9 mouse cellular contexts compared by ENCODE assay signal in genomic region chr19:60463896-60464295, GRCm38 (mm10). TPM values are rescaled to one million over a fixed set of nuclear protein-coding genes. Genes with fewer than 3 reads are reported as not detected.
DNase-seq lines count a peak whose midpoint lies in the region; ATAC-seq and TF ChIP-seq lines count a peak whose summit lies in the region.
"Had no signal": no experiment of that assay in that cellular context is flagged by ENCODE, and none has a peak within 500 bp of the region (broad histone marks: within the 10 kb centered on the region; RNA-seq: fewer than 3 reads in every experiment).

No protein-coding gene starts in this region.

- H3K9ac ChIP-seq in limb, embryonic 14.5 days (ENCODE audit: low read depth, low read length, severe bottlenecking): no peak overlapping the region
- no peak overlapping the region for H3K9ac ChIP-seq in limb, embryonic 15.5 days
- H3K9ac ChIP-seq: limb, embryonic 12.5 days had no signal

- TF ChIP-seq POLR2A in limb, embryonic 14.5 days (IDR thresholded peaks at IDR 0.05; ENCODE audit: borderline replicate concordance, extremely low read depth, insufficient read depth, insufficient read length): no peak
- TF ChIP-seq POLR2A in cerebellum, adult 2 months (IDR thresholded peaks at IDR 0.05; ENCODE audit: borderline replicate concordance, insufficient read depth, low read length): no peak

- TF ChIP-seq CTCF in cerebellum, adult 2 months (IDR thresholded peaks at IDR 0.05; ENCODE audit: borderline replicate concordance, insufficient read depth, low read depth, low read length): no peak

- intact Hi-C loops in gastrocnemius, postnatal 14 days (cut with DNase I; ENCODE audit: low total_unique reads): loop anchor here (10.0 kb wide), 1 partner anchor 91 kb away; no protein-coding TSS in a partner anchor

- peak; percentile 93 for DNase-seq in limb, embryonic 14.5 days (ENCODE audit: low spot score)
- no peak for DNase-seq in limb, embryonic 10.5 days (ENCODE audit: low spot score)
- peak; percentile 51 to 74 for DNase-seq in cerebellum, adult 2 months
- DNase-seq in gastrocnemius, postnatal 14 days: peak; percentile 52
- peak; percentile 17 for DNase-seq in kidney, adult 9 months
- DNase-seq in right cerebral cortex, postnatal 25 days: peak; percentile 81
- no peak for DNase-seq in yolk sac, embryonic 10.5 days (ENCODE audit: low spot score)

- H3K4me1 ChIP-seq in limb, embryonic 14.5 days (ENCODE audit: control insufficient read depth, insufficient read depth, low read length): peaks cover 12% of the 10 kb centered on the region; the same call in 1 of the 2 replicates
- peaks cover 22% of the 10 kb centered on the region for H3K4me1 ChIP-seq in limb, embryonic 10.5 days
- peaks cover 3% of the 10 kb centered on the region; the same call in 1 of the 2 replicates for H3K4me1 ChIP-seq in cerebellum, adult 2 months (ENCODE audit: control insufficient read depth, insufficient read depth, low read length)
- H3K4me1 ChIP-seq in limb, embryonic 15.5 days: peaks cover 28% of the 10 kb centered on the region

- H3K27me3 ChIP-seq in limb, embryonic 14.5 days (ENCODE audit: control insufficient read depth, insufficient read depth, low read length): peaks cover 36% of the 10 kb centered on the region
- peaks cover 43% of the 10 kb centered on the region for H3K27me3 ChIP-seq in limb, embryonic 10.5 days (ENCODE audit: low read depth, poor library complexity, severe bottlenecking)
- H3K27me3 ChIP-seq in cerebellum, adult 2 months (ENCODE audit: control insufficient read depth, insufficient read depth, low read length): no peaks in the 10 kb centered on the region; the same call in 1 of the 2 replicates
- peaks cover 34% of the 10 kb centered on the region for H3K27me3 ChIP-seq in limb, embryonic 15.5 days

- no peak for ATAC-seq in limb, embryonic 14.5 days (ENCODE audit: low FRiP score, low read depth)
- no peak for ATAC-seq in limb, embryonic 15.5 days (ENCODE audit: insufficient number of reproducible peaks, low FRiP score, low TSS enrichment, low read depth)

- H3K4me3 ChIP-seq in limb, embryonic 14.5 days (replicated peaks; ENCODE audit: low read length): no peak overlapping the region
- H3K4me3 ChIP-seq in limb, embryonic 10.5 days: no peak overlapping the region
- H3K4me3 ChIP-seq in cerebellum, adult 2 months (replicated peaks; ENCODE audit: insufficient read depth, low read depth, low read length): no peak overlapping the region
- H3K4me3 ChIP-seq in limb, embryonic 15.5 days: no peak overlapping the region
- H3K4me3 ChIP-seq: limb, embryonic 12.5 days had no signal

- no peak overlapping the region for H3K4me2 ChIP-seq in limb, embryonic 14.5 days (replicated peaks; ENCODE audit: low read depth, low read length, severe bottlenecking)
- no peak overlapping the region for H3K4me2 ChIP-seq in limb, embryonic 15.5 days
- H3K4me2 ChIP-seq: limb, embryonic 12.5 days had no signal

- no peak overlapping the region for H3K27ac ChIP-seq in limb, embryonic 14.5 days (replicated peaks; ENCODE audit: low read depth, low read length)
- H3K27ac ChIP-seq in limb, embryonic 10.5 days: no peak overlapping the region
- H3K27ac ChIP-seq in cerebellum, adult 2 months (ENCODE audit: insufficient read depth, low read length): no peak overlapping the region
- H3K27ac ChIP-seq in limb, embryonic 15.5 days: peak overlapping the region; percentile 43; the same call in 1 of the 2 replicates
- H3K27ac ChIP-seq: limb, embryonic 12.5 days had no signal

- WGBS in limb, embryonic 14.5 days: 27% methylated on average over 3 of the region's 3 CpGs
- WGBS in limb, embryonic 10.5 days: 58% methylated on average over 3 of the region's 3 CpGs
- 10% methylated on average over 3 of the region's 3 CpGs for WGBS in cerebellum, adult 2 months
- WGBS in limb, embryonic 15.5 days: 23% methylated on average over 3 of the region's 3 CpGs

- H3K9me3 ChIP-seq in limb, embryonic 14.5 days (ENCODE audit: control insufficient read depth, low read length): no peaks in the 10 kb centered on the region
- H3K9me3 ChIP-seq in limb, embryonic 10.5 days (replicated peaks): no peaks in the 10 kb centered on the region
- H3K9me3 ChIP-seq in limb, embryonic 15.5 days: no peaks in the 10 kb centered on the region
- H3K9me3 ChIP-seq: limb, embryonic 12.5 days had no signal

- H3K36me3 ChIP-seq in limb, embryonic 14.5 days (ENCODE audit: control insufficient read depth, insufficient read depth, low read length): no peaks in the 10 kb centered on the region
- H3K36me3 ChIP-seq in limb, embryonic 10.5 days: no peaks in the 10 kb centered on the region
- no peaks in the 10 kb centered on the region for H3K36me3 ChIP-seq in limb, embryonic 15.5 days
- H3K36me3 ChIP-seq: limb, embryonic 12.5 days had no signal

RNA-seq across cellular contexts. Expression of gene Prlhr, which starts 4.2 kb away (rescaled TPM):
- polyA plus RNA-seq in limb, embryonic 14.5 days (2012; rRNA removed): not detected in 2 replicates
- polyA plus RNA-seq in limb, embryonic 14.5 days (2014; fragmentation: Nextera tagmentation; extraction: Ambion mirVana): not detected in 2 replicates
- not detected in 2 replicates for polyA plus RNA-seq in limb, embryonic 10.5 days (2016; fragmentation: Nextera tagmentation; extraction: Ambion mirVana)
- 0.90 and 0.93 TPM in 2 replicates for polyA plus RNA-seq in cerebellum, adult 2 months (2012; rRNA removed)
- total RNA-seq in gastrocnemius, postnatal 14 days (2021): not detected
- not detected in 2 replicates for polyA plus RNA-seq in limb, embryonic 15.5 days (2015; fragmentation: Nextera tagmentation; extraction: Ambion mirVana)
- polyA plus RNA-seq: limb, embryonic 12.5 days had no signal

Comparison
In these comparisons a context has a peak if more than half of its experiments do, and no peak if none do; other contexts are left out.
1. DNase-seq: peak in limb, embryonic 14.5 days (single experiment), cerebellum, adult 2 months (2 of 2), gastrocnemius, postnatal 14 days (single experiment), kidney, adult 9 months (single experiment) and right cerebral cortex, postnatal 25 days (single experiment); none in limb, embryonic 10.5 days (single experiment) and yolk sac, embryonic 10.5 days (single experiment).